Mouse (Mus musculus) adrenal gland, postnatal 10 days (tissue): Measurements from ENCODE around the gene Rnf227. TPM values are rescaled to one million over a fixed set of nuclear protein-coding genes. Genes with fewer than 3 reads are reported as not detected.

Experiments used
- DNase-seq: peaks from one replicate; pipeline ENCODE4 v3.0.0; 2021; ENCODE audit warnings: mixed read lengths
- total RNA-seq, 2 experiments: library from RNA; stranded (reverse); gene quantifications; 2 replicates each; pipeline ENCODE4 v1.2.3; 2021

Rnf227 gene
- total RNA-seq, 2 experiments from 2014 or later: 4.2 to 7.2 TPM

DNA sequence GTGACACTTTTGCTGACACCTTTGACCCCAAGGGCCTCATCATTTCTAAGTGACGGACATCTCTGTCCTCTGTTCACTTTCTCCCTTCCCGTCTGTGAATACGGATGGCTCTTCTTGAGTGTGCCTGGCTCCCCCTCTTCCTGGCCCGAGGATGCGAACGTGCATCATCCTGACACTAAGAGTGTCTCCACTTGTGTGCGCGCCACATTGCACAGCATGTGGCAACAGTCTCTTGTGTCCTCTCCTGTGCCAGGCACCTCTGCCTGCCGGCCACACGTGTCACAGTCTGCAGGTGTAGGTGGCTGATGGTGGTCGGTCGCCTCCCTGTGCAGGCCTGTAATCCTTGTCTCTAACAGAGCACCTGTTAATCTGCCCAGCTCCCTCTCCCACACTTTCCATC lies 31.3 kb downstream of the Rnf227 start:
- no peak for DNase-seq

DNA sequence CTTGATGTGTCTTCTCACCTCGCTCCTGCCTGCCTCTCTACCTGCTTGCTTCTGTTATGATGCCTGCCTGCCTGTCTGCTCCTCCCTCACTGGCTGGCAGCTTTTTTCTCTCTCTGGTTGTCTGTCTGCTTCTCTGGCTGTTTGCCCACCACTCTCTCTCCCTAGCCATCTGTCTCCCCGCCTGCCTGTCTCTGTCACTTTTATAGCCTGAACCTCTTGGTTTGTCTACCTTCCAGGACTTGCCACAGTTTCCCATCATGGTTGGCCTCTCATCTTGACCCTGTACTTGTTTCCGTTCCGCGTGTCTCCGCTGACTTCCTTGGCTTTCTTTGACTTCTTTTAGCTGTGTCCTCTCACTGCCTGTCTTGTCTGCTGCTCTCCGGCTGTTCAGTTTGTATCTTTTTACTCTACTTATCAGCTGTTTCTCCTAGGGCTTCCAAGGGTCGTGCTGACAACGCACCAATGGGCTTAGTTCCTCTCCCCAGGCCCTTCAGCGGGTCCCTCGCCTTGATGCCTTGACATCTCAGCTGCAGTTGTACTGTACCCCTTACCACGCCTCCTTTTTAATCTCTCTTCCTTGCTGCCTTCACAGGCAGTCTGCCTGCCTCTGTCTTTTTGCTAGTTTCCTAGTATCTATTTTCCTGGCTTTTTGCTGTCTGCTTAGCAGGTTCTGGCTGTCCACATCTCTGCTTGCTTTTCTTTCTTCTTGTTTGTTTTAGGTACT lies 32.0 kb downstream of the Rnf227 start:
- no peak for DNase-seq

DNA sequence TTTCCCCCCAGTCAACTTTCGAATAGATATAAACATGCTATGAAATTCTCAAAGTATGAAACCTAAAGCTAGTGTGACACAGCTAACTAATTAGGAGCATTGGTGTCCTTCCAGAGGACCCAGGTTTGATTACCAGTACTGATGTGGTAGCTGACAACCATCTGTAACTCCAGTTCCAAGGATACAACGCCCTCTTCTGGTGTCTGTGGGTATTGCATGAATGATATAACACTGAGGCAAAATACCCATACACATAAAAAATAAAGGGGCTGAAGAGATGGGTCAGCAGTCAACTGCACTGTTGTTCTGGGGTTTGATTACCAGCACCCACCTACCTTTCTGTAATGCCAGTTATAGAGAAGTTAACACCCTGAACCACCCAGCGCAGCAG lies 32.5 kb downstream of the Rnf227 start:
- DNase-seq: no peak

DNA sequence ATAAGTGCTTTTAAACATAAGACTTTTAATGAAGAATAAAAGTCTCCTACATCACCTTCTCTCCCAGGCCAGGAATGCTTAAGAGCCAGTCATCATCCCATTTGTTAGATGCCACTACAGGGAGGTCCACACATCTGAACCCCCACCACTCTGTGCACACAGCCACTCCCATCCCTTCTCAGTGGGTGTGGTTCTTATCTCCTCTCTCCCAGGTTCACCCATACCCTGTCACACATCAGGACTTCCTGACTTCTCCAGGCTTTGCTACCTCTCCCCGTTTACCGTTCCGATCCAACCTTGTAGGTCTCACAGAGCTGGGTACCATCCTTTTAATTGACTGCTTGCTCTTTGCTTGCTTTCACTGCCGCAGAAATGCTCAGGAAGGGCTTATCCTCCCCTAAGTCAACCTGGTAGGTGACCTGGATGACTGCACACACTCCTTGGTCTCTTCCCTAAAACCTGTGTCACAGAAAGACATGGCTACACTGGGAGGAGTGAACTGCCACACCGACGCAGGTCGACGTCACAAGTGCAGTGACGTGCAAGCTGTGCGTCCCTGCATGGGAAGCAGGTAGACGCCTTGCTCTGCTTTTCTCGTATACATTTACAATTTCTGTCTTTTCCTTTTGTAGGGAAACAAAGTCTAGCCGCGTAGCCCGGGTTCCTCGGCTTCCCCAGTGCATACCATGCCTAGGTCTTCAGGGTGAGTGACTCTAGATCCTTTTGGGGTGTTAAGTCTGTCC lies 33.1 kb downstream of the Rnf227 start:
- DNase-seq: no peak

DNA sequence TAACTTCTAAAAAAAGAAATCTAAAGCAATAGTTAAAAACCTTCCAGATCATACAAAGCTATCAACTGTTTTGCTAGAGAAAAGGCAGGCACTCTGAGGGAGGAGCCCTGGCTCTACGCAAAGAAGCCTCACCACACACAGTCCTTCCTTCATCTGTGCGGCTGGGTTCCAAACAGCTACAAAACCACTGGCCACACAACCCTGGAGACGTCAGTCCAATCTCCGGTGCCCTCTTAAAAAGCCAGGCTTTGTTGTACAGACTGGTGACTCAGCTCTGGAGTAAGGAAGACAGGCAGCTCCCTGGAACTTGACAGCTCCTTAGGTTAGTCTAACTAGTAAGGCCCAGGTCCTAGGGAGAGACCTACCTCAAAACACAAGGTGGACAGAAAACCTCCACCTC lies 35.4 kb downstream of the Rnf227 start:
- no peak for DNase-seq

DNA sequence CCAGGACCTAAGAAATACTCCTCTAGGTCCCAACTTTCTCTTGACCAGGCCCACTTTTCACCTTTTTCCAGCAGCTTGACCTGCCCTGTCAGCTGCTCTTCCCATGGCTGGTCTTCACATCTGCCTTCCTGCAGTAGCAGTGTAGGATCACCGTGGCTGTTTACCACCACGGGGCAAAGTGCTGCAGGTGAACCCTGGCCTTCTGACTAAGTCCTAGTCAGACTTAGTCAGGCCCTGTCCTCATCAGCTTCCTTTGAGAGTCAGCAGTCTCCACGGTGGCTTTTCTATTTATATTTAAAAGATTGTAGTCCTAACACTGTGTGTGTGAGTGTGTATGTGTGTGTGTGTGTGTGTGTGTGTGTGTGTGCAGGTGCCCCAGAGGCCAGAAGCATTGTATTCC lies 37.5 kb downstream of the Rnf227 start:
- DNase-seq: no peak

DNA sequence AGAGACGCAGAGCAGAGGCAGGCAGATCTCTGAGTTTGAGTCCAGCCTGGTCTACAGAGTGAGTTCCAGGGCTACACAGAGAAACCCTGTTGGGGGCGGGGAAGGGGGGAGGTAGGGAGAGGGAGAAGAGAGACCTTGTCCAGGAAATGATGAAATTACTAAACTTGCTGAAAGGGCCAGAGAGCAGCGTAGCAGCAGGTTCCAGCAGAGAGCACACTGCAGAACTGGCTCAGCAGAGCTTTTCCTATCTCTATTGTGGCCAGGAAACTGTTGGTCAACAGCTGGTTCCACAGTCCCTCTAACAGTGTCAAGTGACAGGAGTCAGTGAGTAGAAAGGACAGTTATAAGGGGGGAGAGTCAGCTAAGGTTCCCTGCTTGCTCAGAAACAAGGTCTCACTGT lies 39.3 kb downstream of the Rnf227 start:
- DNase-seq: no peak

DNA sequence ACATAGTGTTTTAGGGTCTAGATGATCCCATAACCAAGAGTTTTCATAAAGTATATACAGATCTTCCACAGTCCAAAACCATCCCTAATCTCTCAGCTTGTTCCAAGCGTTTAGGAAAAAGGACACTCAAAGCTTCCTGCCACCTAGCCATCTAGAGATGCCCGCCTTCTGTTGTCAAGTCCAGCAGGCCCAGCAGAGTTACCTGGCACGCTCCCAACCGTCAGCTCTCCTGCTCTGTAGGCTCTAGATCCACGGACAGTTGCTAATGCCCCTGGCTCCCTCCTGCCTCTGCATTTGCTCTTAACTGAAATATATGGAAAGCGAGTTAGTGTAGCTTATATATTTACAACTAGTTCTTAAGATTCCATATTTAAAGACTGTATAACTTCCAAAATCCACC lies 41.1 kb downstream of the Rnf227 start:
- no peak for DNase-seq

DNA sequence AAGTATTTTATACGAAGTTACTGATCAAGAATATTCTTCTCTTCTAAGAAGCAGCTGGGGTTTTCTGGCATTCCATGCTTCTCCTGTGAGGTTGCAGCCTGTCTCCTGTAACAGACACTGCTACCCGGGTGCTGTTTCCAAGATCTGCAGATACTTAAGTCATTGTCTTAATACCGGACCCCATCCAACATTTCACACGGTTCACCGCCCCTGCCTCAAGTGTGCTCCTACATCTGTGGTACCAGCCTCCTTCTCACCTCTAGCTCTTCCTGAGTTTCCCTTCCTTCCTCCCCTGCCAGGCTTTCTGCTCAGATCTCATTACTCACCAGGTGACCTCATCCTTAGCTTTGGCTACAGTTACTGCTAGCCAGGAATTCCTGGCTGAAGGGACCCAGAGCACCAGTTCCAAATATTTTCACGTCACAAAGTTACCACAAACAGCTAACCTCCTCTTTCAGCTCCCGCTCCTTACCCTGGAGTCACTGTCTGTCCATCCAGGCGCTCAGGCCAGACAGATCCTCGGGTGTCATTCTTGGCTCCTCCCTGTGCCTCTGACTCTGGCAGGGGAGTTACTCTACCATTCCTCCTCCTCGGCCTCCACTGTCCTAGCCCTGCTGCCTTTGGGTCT lies 42.3 kb downstream of the Rnf227 start:
- DNase-seq: no peak

DNA sequence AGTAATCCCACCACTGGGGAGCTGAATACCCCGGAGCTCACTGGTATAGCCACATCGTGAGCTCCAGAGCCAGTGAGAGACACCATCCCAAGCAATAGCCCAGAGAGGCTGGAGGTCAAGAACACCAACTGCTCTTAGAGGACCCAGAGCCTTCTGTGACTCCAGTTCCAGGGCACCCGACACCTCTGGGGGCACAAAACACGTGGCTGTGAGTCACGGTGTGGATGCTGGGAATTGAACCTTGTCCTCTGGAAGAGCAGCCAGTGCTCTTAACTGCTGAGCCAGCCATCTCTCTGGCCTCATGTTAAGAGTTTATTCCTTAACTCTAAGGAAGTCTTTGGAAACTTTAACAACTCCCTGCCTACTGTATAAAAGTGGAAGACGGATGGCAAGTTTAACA lies 44.7 kb downstream of the Rnf227 start:
- DNase-seq: no peak

DNA sequence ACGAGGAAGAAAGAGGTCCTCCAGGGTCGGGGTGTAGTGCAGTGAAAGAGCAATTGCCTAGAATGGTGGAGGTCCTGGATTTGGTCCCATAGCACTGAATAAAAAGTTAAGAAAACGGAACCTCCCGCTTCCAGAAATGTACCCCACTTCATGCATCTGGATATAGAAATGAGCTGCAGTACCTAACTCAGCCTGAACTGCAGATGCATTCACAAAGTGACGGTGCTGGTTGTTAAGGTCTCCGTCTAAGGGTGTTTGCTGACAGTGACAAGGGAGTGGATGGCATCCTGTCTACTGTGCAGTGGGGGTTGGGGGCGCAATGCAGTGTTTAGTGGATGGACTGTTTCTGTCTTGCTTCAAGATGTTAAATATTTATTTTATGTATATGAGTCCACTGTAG lies 46.5 kb downstream of the Rnf227 start:
- DNase-seq: no peak

DNA sequence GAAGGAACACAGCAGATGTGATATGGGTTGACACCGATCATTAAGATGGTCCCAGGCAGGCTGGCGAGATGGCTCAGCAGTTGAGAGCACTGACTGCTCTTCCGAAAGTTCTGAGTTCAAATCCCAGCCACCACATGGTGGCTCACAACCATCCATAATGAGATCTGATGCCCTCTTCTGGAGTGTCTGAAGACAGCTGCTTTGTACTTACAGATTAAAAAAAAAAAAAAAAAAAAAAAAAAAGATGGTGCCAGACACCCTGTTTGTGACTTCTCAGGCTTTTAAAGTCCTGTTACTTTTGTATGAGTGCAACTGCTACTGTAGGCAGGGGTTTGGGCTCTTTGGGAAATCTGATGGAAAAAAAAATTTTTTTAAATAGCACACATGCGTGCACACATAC lies 48.4 kb downstream of the Rnf227 start:
- no peak for DNase-seq

DNA sequence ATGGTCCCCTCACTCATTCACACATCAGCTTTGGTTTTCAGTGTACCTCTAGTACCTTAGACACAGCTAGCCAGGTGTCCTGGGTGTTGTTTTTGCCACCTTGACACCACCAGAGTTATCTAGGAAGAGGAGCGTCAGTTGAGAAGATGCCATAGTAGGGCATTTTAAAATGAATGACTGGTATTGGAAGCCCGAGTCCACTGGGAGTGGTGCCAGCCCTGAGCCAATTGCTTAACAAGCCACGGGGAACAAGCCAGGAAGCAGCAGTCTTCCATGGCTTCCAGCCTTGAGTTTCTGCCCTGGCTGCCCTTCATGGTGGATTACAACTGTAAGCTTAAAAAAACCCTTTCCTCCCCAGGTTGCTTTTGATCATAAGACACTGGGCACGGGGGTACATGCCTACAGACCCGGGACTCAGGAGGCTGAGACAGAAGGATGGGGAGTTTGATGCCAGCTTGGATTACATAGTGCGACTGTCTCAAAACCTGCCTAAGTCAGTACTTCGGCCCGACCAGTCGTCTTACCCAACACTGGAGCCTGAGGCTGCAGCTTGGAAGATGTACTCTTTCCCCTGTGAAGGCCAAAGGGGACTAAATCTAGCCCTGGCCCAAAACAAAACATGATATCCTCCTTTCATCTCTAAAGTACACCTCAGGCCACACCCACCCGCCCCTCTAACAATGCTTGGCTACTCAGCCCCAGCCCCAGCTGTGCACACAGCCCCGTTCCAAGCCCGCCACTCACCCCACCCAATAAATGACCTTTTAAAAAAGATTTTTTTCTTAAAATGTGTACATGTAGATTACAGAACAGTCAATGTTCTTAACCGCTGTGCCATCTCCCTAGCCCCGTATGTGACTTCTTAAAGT lies 49.5 kb downstream of the Rnf227 start:
- peak; percentile 90 for DNase-seq

DNA sequence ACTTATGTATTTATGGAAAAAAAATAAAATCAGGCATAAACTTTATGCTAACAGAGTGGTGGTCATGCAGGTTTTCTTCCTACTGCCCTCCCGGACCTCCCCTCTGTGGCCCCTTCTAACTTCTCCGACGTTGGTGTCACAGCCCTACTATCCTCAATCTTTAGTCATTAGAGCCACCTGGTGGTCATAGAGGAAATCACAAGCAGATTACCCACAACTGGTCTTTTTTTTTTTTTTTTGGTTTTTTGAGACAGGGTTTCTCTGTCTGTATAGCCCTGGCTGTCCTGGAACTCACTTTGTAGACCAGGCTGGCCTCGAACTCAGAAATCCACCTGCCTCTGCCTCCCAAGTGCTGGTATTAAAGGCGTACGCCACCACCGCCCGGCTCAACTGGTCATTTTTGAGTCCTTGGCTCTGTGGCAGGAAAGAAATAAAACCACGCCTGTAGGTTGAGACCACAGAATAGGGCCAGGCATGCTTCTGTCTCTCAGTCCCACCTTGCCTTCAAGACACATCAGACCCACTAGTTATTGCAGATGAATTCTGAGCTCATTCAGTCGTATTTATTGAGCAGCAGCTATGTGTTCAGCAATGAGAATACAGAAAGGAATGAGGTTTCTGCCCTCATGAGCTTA lies 50.3 kb downstream of the Rnf227 start:
- DNase-seq: peak; percentile 82

Other genes with a start within 250 kb of the Rnf227 start
- 100 to 1,000 TPM in 1 of 2 experiments, 10 to 100 TPM in 1; 63.1 to 157 TPM for gene Per1, start 245.2 kb upstream of the Rnf227 start, total RNA-seq
- gene Hes7, start 220.1 kb upstream of the Rnf227 start, total RNA-seq: under 1 TPM; 0.18 to 0.36 TPM
- gene 9130213A22Rik, start 217.9 kb upstream of the Rnf227 start, total RNA-seq: under 1 TPM; 0.48 to 0.66 TPM
- gene Aloxe3, start 214.6 kb upstream of the Rnf227 start, total RNA-seq: under 1 TPM; 0.60 to 0.76 TPM
- gene Alox12b, start 183.5 kb upstream of the Rnf227 start, total RNA-seq: not detected
- gene Alox8, start 142.6 kb upstream of the Rnf227 start, total RNA-seq: not detected
- gene Gucy2e, start 103.4 kb upstream of the Rnf227 start, total RNA-seq: not detected
- gene Cntrob, start 16.7 kb upstream of the Rnf227 start, total RNA-seq: 10 to 100 TPM in 1 of 2 experiments, 1 to 10 TPM in 1; 7.8 to 12.6 TPM
- gene Trappc1, start 16.5 kb upstream of the Rnf227 start, total RNA-seq: 10 to 100 TPM; 75.1 to 78.6 TPM
- gene Kcnab3, start 14.2 kb upstream of the Rnf227 start, total RNA-seq: 1 to 10 TPM; 5.1 to 7.9 TPM
- 100 to 1,000 TPM in 1 of 2 experiments, 10 to 100 TPM in 1; 93.8 to 128 TPM for gene Chd3, start 28.9 kb downstream of the Rnf227 start, total RNA-seq
- 100 to 1,000 TPM; 124 to 138 TPM for gene Naa38, start 55.0 kb downstream of the Rnf227 start, total RNA-seq
- 10 to 100 TPM; 32.4 to 38.9 TPM for gene Cyb5d1, start 55.2 kb downstream of the Rnf227 start, total RNA-seq
- 10 to 100 TPM; 29.1 to 33.0 TPM for gene Tmem88, start 57.8 kb downstream of the Rnf227 start, total RNA-seq
- 10 to 100 TPM; 49.0 to 53.4 TPM for gene Kdm6b, start 73.2 kb downstream of the Rnf227 start, total RNA-seq
- gene Dnah2, start 208.6 kb downstream of the Rnf227 start, total RNA-seq: under 1 TPM; 0.30 TPM
- 1 to 10 TPM; 2.2 to 3.8 TPM for gene Efnb3, start 219.7 kb downstream of the Rnf227 start, total RNA-seq
- 10 to 100 TPM in 1 of 2 experiments, 1 to 10 TPM in 1; 8.1 to 12.5 TPM for gene Wrap53, start 239.8 kb downstream of the Rnf227 start, total RNA-seq
- gene Trp53, start 239.9 kb downstream of the Rnf227 start, total RNA-seq: 10 to 100 TPM; 59.9 to 75.9 TPM